Mouse (Mus musculus) Muller cell, postnatal 12 days (primary cell): ENCODE measurements around the gene Mgll.

Source experiments
- DNase-seq: peaks from one replicate; pipeline ENCODE4 v3.0.0-alpha.2; 2015; ENCODE audit errors: inconsistent ontology term

Mgll gene

GRCm38 (mm10) chr6:88724313-88725195 is at the start of gene Mgll:
Mgll (plus strand) TSS chr6:88724412.
- peak; percentile 83 for DNase-seq

DNA sequence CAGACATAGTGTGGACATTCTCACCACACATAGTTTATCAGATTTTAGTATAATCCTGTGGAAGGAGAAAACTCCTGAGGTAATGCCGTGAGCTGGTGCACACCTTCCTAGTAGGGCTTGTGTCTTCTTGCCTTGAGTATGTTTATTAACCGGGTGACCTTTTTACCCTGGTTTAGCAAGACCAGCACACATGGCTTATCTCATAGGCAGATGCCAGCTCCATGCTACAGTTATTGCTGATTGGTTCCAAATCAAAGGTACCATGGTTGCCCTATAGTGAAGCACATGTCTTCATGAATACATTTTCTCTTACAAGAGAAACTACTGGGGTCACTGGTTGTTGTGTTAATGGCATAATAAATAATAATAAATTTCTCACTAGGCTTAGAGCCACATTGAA is 48.4 kb upstream of the Mgll start:
- DNase-seq = no peak

DNA sequence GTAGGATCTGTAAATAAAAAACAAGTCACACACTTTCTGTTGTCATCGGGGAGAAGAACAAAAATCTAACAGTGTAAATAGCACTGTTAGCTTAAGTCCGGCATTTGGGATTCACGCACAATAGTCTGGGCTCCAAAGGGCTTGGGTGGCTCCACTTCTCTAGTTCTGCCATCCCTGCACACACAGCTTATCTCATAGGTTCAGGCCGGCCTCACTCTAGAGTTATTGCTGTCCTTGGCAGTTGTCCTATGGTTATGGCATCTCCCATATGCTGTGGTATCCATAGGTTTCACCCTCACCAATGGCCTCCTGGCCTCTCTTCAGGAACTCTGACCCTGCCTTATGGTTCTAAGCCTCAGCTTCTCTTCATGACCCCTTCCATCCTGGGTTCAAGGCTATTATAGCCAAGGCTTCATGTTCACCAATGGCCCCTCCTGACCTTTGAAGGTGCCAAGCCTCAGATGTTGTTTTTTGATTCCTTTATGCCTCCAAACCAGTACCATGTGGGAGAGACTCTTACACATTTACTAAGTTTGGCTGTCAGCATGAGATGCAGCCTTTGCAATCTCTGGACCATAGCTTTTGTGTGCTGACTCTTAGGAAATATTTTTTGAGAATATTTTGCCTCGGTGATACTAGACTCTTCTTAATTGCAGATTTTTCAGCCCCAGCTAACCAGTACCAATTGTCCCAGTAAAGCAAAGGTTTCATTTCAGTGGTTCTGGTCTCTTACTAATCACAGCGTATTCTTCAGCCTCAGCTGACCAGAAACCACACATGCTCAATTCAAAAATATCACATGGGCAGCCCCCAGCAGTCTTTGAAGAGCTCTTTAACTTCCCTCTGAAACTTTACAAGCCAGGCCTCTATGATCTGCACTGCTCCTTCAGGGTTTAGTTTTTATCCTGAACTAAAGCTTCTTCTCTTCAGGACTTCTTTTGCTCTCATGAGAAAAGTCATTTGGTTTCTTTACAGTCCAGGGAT is 47.2 kb upstream of the Mgll start:
- no peak for DNase-seq

DNA sequence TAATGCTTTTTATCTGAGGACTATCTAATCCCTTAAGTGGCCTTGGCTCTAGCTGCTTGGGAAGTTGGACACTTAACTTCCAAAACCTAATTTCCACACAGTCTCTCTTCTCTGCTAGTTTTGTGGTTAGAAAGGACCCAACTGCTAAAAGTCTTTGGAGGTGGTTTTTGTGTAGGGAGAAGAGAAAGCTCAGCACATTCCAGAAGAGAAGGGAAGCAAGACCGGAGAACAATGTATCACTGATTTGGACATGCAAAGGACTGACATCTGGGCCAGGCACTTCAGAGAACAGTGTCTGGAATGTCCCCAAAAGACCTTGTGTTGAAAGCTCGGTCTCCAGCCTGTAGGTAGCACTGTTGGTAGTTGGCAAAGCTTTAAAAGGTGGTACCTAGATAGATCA is 46.5 kb upstream of the Mgll start:
- DNase-seq = peak; percentile 81

GRCm38 (mm10) chr6:88681026-88681425 is 43.2 kb upstream of the Mgll start:
- no peak for DNase-seq

DNA sequence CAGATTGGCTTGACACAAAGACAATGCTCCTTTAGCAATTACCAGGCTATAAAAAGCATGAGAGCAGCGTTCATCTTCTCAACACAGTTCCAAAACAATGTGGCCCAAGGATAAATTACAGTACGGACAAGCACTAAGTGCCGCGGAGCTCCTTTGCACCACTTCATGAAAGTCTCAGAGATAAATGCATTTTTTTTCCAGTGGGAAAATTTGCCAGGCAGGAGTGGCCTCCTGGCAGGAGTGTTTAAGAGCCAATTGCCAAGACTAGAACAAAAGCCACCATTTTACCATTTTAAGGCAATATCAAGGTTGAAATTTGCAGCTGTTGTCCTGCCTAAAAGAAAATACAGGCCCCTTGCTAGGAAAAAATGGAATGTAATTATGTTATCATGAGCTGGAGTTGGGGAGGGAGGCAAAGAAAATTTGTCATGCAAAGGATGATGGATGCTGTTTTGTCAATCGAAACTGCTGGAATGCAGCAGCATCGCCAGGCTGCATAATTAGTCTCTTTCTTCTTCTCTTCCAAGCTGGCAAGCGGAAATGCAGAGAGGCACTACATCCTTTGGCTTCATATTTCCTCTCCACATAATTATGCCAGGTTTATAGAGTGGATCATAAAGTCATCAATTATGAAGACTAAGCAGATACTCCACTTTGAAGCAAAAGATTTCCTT is 40.7 kb upstream of the Mgll start:
- peak; percentile 76 for DNase-seq

- no peak for DNase-seq
Measured at GRCm38 (mm10) chr6:88688171-88688570, 36.0 kb upstream of the Mgll start.

DNA sequence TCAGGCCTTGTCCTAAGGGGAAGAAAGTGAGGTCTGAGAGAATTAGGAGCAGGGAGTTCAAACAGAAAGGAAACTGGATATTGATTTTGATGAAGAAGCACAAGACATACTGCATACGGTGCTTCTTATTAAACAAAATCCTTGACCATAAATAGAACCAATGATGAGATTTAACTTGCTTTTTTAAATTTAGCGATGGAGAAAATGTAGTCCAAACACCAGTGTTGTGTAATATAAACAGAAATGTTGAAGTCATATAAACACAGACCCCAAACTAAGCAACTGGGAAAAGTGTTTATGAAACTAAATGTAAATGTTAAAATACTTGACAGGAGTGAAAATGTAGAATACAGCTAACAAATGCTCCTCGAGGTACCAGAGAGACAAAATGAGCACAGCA is 35.5 kb upstream of the Mgll start:
- DNase-seq = no peak

DNA sequence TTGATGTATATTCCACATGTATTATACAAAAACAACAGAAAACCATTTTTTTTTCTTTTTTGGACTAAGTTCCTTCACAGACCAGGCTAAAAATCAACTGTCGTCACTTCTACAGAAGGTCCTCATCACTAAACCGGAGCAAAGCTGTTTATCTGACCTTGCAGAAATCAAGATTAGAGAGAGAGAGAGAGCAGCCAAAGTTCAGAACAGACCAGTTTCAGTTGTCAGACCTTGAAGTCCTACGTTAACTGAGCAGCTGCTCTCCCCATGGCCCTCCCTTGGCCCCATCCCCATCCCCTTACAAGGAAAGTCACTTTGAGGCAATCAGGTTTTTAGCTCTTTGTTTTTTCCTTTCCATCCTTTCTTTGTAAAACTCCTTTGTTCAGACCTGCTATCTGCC is 34.0 kb upstream of the Mgll start:
- DNase-seq = no peak

DNA sequence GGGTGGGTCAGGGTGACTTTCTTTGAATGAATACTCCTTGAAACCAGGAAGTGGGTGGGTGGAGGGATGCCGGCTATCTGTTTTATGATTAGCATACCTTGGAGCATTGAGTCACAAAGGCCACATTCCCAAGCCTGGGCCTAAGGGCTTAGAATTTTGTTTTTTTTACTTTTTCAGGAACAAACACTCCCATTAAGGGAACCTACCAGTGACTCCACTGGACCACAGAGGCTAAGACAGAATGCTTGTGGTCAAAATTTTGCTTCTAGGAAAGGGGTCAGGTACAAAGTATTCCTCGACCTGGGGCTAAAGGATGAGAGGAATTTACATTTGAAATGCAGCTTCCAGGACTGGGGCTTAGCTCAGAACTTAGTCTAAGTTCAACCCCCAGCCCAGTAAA is 32.9 kb upstream of the Mgll start:
- DNase-seq = no peak

DNA sequence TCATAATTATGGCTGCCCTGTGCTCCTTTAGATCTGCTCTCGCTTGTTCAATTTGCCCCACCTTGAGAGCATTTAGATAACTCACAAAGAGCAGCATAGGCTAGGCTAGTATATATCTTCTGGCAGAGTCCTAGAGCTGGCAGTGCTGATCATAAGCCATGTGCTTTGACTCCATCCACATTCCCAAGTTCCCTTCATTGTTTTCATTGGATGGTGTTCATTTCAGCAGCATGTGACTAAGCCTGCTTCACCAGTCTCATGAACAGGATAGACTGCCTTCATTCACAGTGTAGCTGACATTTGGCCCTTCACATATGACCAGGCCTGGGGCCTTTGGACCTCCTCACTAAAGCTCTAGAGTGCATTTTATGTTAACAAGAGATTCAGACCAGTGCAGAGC is 21.3 kb upstream of the Mgll start:
- DNase-seq = no peak

GRCm38 (mm10) chr6:88703731-88704130 is 20.5 kb upstream of the Mgll start:
- no peak for DNase-seq

- DNase-seq = no peak
Measured at GRCm38 (mm10) chr6:88708401-88709278, 15.6 kb upstream of the Mgll start.

GRCm38 (mm10) chr6:88709279-88709575 is 15.0 kb upstream of the Mgll start:
- DNase-seq = no peak

- no peak for DNase-seq
Measured at GRCm38 (mm10) chr6:88711313-88711712, 12.9 kb upstream of the Mgll start.

DNA sequence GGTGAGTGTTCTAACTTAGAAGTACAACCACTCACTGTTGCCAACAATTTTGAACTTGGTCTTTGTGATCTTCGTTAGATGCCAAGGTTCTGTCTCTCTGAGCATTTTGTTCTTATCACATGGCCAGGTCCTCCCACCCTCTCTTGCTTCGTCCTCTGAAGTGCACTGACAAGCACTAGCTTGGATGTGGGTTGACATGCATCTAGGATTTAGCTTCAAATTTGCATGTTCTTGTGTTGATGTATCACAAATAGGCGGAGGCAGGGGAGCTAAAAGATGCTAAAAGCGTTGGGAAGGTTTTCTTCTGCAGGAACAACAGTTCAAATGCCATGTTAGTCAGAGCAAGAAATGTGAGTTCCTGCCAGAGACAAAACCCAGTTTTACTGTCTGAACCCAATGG is 12.1 kb upstream of the Mgll start:
- DNase-seq = no peak

DNA sequence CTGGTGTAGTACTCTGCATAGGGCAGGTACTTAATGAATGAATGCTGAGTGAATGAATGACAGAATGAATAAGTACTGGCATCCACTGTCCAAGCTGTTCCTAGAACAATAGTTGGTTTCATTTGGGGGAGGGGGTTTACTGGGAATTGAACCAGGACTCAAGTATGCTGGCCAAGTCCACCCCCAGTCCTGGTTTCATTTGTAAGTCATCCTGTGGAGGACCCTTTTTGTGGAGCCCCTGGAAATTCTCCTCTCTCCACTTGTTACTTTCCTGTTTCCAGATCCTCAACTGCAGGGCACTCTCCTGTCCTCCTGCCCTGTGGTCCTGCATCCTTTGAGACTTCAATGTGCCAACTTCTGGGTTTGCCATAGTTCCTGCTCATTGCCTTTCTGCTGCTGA is 10.9 kb upstream of the Mgll start:
- no peak for DNase-seq

GRCm38 (mm10) chr6:88714200-88714674 is 10.0 kb upstream of the Mgll start:
- no peak for DNase-seq

GRCm38 (mm10) chr6:88715378-88715781 is 8.8 kb upstream of the Mgll start:
- peak; percentile 84 for DNase-seq

DNA sequence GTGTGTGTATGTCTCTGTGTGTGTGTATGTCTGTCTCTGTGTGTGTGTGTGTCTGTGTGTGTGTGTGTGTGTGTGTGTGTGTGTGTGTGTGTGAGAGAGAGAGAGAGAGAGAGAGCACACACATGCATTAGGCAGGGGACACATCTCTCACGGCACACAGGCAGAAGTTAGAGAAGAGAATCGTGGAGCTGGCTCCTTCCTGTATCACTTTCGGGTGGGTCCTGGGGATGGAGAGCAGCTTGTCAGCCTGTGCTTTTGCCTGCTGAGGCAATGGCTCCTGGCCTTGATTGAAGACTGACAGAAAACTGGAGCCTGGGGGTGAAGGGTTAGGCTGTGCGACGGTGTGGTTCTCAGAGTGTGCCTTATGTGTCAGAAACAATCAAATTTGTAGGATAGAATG is 8.2 kb upstream of the Mgll start:
- DNase-seq = peak; percentile 13
